Mouse (Mus musculus) liver, adult (tissue): ENCODE measurements at regions not wholly inside any gene's neighbourhood (a gene's known extent, or its start where the extent isn't known, plus 50 kb on each side); places are given as distances from the start of the nearest gene placed in this dataset.

Experiments used
- GATA4 ChIP-seq: IDR thresholded peaks from 2 replicates; pipeline ENCODE4 v1.6.1; 2014; ENCODE audit warnings: mild to moderate bottlenecking, low read length; ENCODE audit not compliant: insufficient replicate concordance

DNA sequence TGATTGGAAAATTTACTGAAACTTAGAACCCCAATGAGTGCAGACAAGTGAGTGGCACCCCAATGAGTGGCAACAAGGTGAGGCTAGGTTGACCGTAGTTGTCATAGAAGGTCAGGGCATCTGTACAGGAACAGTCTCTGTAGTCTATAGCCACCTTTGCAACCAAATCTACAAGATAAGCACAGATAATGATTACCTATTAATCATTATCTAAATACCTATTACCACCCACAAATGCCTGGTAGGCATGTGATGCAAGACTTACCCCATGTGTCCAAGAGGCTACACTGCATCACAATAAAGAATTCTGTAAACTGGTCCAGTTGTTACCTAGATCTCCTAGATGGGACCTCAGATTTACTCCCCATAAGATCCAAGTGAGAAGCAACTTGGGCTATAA, 778.7 kb downstream of the Cntnap5b start:
- TF ChIP-seq GATA4, result peak; percentile 54; the same call in 1 of the 2 replicates

DNA sequence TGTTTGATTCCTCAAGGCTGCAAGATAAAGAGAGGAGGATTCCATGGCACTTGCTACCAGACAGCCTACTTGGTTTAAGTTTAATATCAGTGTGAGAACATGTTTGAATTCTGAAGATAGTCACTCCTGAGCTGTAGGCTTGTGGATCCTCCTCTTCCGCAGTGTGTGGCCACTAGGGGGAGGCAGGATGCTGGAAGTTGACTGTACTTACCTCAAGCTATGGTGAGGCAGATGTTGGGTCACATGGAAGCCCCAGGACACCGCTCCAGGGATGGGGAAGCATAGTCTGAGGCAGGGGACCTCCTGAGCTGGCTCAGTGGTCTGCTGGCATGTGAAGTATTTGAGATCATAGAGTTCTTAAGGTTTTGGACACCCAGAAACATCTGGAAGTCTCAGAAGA, 784.4 kb downstream of the Cntnap5b start:
- TF ChIP-seq GATA4, result no peak
